Comparison of ENCODE assay signal across 27 mouse cellular contexts in the genomic region with DNA sequence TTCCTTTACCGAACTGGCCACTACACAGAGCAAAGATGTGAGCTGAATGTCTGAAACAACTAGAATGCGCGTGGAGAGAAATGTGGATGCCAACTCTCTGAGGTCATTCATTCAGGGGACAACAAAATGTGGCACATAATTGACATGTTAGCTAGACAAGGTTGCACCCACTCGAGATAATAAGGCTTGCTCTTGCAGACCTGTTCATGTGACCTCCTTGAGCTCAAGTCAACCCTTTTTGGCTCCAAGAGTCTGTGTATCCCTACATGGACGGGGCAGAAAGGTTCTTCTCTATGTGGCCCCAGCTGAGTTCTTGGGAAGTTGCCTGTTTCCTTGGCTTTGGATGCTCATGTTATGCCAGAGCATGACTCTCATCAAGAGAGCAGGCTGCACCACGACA.
"Had no signal": no experiment of that assay in that cellular context is flagged by ENCODE, and none has a peak within 500 bp of the region (broad histone marks: within the 10 kb centered on the region; RNA-seq: fewer than 3 reads in every experiment).

No protein-coding gene starts in this region.

- H3K27me3 ChIP-seq: intestine, embryonic 15.5 days; liver, embryonic 13.5 days; liver, embryonic 15.5 days had no signal

- DNase-seq: gastrocnemius, adult 2 months; gastrocnemius, postnatal 10 days; gastrocnemius, postnatal 25 days; heart, adult 2 months; heart, postnatal 14 days; heart, postnatal 4 days; kidney, adult 18-20 months; kidney, adult 8-10 months; kidney, postnatal 10 days; kidney, postnatal 25 days; kidney, postnatal 4 days; liver; liver, embryonic 13.5 days had no signal

- H3K4me3 ChIP-seq: gastrocnemius, adult 2 months; heart, adult 2 months; heart, embryonic 13.5 days; hindbrain, embryonic 10.5 days; hindbrain, embryonic 12.5 days; intestine, embryonic 15.5 days; layer of hippocampus, adult 2 months; left cerebral cortex, adult 2 months; limb, embryonic 10.5 days; limb, embryonic 12.5 days; liver, embryonic 13.5 days; liver, embryonic 15.5 days had no signal

- H3K9ac ChIP-seq: heart, embryonic 13.5 days; hindbrain, embryonic 12.5 days; hindbrain, embryonic 14.5 days; intestine, embryonic 15.5 days; limb, embryonic 12.5 days; liver, embryonic 13.5 days; liver, embryonic 15.5 days had no signal

- H3K36me3 ChIP-seq: heart, embryonic 13.5 days; hindbrain, embryonic 10.5 days; hindbrain, embryonic 12.5 days; intestine, embryonic 15.5 days; limb, embryonic 10.5 days; limb, embryonic 12.5 days; liver, embryonic 13.5 days; liver, embryonic 15.5 days had no signal

- H3K27ac ChIP-seq: gastrocnemius, adult 2 months; heart, adult 2 months; heart, embryonic 13.5 days; hindbrain, embryonic 10.5 days; hindbrain, embryonic 12.5 days; hindbrain, embryonic 14.5 days; intestine, embryonic 15.5 days; layer of hippocampus, adult 2 months; left cerebral cortex, adult 2 months; limb, embryonic 10.5 days; limb, embryonic 12.5 days; liver, embryonic 13.5 days; liver, embryonic 15.5 days had no signal

- H3K9me3 ChIP-seq: heart, embryonic 13.5 days; hindbrain, embryonic 10.5 days; hindbrain, embryonic 12.5 days; intestine, embryonic 15.5 days; limb, embryonic 10.5 days; limb, embryonic 12.5 days; liver, embryonic 13.5 days; liver, embryonic 15.5 days had no signal

- H3K4me1 ChIP-seq: hindbrain, embryonic 10.5 days; hindbrain, embryonic 12.5 days; intestine, embryonic 15.5 days; limb, embryonic 12.5 days; liver, embryonic 13.5 days; liver, embryonic 15.5 days had no signal

- ATAC-seq: hindbrain, embryonic 16.5 days; inflammation-experienced regulatory T-cells, adult 6 months; intestine, embryonic 15.5 days; intestine, postnatal 0 days had no signal

- H3K4me2 ChIP-seq: heart, embryonic 13.5 days; hindbrain, embryonic 12.5 days; hindbrain, embryonic 14.5 days; intestine, embryonic 15.5 days; limb, embryonic 12.5 days; liver, embryonic 11.5 days; liver, embryonic 13.5 days; liver, embryonic 15.5 days had no signal
